Mouse (Mus musculus) c-Kit-negative CD71-positive TER-119-positive erythroid progenitor cells, embryonic 14.5 days (primary cell): Measurements from ENCODE around the gene Gm33543.

ENCODE experiments used
- DNase-seq: peaks from one replicate; pipeline ENCODE4 v3.0.0-alpha.2; 2013; ENCODE audit warnings: low read depth, low spot score

The Gm33543 gene

GRCm38 (mm10) chr10:95777701-95778320, 64.9 kb downstream of the Gm33543 start:
- no peak for DNase-seq

GRCm38 (mm10) chr10:95777071-95777470, 65.7 kb downstream of the Gm33543 start:
- no peak for DNase-seq

- DNase-seq: no peak
Measured at GRCm38 (mm10) chr10:95774856-95775255, 67.9 kb downstream of the Gm33543 start.

DNA sequence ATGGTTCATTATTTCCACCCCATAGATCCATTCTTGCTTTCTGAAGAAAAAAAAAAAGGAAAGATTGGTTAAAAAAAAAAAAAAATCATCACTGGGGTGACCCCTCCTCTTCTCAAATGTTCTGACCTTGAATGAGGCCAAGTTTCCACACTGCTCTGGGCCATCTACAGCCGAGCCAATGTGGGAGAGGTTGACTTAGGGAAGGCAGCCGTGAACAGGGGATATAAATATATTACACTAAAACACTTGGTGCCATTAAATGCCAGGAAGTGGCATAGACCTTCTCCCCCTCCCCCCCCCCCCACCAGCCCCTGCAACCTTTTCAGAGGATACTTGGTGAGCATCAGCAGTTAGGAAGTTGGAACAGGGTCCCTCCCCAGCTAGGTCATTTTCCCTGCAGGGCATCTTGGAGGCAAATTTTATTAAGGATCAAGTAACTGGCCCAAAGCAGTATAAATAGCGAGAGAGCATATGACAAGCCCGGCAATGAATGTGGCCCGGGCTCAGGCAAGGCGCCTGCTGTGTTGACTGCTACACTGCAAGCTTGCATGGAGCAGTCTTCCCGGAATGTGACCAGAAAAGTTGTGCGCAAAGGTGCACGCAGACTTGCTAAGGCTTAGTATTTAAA, 68.6 kb downstream of the Gm33543 start:
- DNase-seq: no peak
